Mouse (Mus musculus): Measurements from ENCODE around the gene Otulinl.

DNA sequence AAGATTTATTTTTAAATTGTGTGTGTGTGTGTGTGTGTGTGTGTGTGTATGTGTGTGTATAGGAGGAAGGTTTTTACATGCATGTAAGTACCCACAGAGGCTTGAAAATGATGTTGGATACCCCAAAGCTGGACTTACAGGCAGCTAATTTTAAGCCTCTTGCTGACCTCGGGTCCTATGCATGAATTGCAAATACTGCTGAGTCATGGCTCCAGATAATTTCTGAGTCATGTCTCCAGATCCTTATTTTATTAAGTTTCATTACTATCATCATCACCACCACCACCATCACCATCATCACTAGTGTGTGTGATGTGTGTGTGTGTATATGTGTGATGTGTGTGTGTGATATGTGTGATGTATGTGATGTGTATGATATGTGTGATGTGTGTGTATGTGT is 18.7 kb downstream of the Otulinl start:
- TF ChIP-seq CTCF (conservative IDR thresholded peaks at IDR 0.05; ENCODE audit: low read length), result no peak
- TF ChIP-seq NANOG (IDR thresholded peaks at IDR 0.05; ENCODE audit: borderline replicate concordance, low read length), result no peak

All from E14TG2a.4 (cell line).